Mouse (Mus musculus) kidney, postnatal 14 days (tissue): ENCODE data around the gene Adgrf1.

Experiments used
- DNase-seq: peaks from one replicate; pipeline ENCODE4 v3.0.0; 2022; ENCODE audit warnings: mixed read lengths

The Adgrf1 gene

DNA sequence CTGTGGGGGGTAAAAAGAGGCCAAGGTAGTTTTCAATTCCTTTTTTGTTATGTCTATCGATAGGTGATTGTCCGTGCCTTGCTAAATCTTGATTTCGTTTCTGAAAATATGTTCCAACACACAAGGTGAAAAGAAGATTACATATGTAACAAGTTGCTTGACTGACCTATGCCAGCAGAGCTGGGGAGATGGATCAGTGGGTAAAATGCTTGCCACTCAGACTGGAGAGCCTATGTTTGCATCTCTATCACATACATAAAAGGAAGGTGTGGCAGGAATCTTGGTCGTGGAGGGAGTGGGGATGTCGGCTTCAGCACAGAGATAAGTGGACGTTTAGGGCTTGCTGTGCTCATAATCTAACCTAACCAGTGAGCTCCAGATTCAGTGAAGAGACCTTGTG lies 93.8 kb downstream of the Adgrf1 start:
- DNase-seq = no peak

DNA sequence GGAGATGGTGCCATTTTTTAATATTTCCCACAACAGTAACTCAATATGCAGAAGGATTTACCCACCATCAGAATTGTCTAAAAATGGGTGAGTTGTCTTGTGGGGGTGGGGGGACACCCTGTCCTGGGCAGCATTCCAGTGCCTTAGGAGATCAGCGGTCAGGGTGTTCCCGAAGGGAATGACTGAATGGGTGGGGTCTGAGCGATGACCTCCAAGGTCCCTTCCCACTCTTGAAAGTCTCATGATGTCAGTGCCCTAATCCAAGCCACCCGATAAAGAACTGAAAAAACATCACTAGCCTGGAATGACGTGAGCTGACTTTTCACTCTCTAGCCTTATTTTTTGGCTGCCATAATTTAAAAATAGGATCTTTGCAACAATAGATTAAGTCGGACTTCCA lies 95.2 kb downstream of the Adgrf1 start:
- no peak for DNase-seq

DNA sequence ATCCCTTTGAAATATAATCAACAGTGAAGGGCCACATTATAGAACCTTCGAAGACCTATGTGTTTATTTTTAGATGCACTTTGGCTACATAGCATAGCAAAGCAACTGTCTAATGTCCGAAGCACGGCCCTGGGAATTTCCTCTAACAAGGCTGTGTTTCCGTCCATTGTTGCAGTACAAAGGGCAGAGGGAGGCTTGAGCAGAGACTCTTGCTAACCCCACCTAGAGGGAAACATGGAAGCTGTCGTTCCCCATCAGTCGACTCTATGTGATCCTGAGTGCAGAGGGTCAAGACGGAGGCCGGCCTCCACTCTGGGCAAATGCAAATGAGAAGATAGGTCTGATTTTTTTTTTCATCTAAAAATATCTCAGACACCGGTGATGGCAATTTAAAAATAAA lies 96.4 kb downstream of the Adgrf1 start:
- peak; percentile 70 for DNase-seq

DNA sequence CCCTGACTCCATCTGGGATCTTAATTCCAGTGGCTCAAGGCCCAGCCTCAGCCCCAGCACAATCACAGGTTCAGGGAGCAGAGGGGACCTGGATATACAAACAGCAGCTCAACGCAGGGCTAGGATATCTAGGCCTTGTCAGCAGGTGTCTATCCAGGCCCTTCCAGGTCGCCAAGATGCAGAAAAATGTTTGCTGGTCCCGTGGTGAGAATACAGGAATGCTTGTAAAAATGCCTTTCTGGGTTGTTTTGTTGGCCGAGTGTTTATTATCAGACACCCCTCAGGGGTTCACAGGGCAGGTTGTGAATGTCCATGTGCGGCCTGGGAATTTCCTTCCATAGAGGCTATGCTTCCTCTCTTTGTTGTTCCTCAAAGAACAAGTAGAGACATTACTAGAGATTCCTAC lies 98.0 kb downstream of the Adgrf1 start:
- DNase-seq = peak; percentile 50

DNA sequence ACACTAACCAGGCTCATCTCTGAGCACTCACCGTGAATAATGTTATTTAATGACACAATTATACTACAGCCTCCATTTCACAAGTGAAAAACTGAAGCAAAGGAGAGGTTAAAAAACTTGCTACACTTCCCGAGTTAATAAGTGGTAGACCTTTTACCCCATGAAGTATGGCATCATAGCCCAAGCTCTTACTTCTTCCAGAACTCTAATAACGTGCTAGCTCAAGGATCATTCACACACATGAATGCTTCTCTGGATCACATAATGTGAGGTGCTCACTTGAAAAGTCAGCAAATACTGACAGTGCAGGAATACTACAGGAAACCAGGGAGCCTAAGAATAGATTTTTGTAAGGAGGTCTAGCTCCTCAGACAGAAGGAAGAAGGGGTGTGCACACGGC lies 102.5 kb downstream of the Adgrf1 start:
- DNase-seq = no peak

DNA sequence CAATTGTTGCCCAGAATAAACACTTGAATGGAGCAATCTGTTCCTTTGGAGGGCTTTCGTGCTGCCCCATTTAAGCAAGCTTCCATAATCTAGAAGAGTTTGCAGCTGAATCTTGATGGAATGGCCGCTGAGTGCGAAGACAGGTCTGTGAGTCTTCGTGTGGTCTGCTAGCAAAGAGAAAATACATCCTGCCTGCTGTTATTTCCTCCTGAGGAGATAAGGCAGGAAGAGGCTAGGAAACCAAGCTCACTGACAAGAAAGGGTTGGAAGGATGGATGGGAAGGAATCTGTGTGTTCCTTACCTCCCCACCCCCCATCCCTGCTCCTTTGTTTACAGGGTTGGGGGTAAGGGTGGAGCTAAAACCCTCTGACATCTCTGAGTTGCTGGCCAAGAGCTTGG lies 103.9 kb downstream of the Adgrf1 start:
- no peak for DNase-seq
